Mouse (Mus musculus) midbrain, postnatal 0 days (tissue): ENCODE data around the gene Treml4. TPM values are rescaled to one million over a fixed set of nuclear protein-coding genes. Genes with fewer than 3 reads are reported as not detected.

Source experiments
- ATAC-seq: fragments of 200-750 bp; cut with Nextera tagmentation; 2 replicates; pipeline ENCODE4 v1.8.0; 2017; ENCODE audit warnings: moderate number of reproducible peaks, mild to moderate bottlenecking, moderate TSS enrichment, moderate library complexity; ENCODE audit not compliant: low FRiP score
- DNase-seq: peaks from one replicate; pipeline ENCODE4 v3.0.0-alpha.2; 2015; ENCODE audit warnings: low spot score
- H3K27ac ChIP-seq: fragments of 300-500 bp; sonication (generic); 2 replicates; pipeline ENCODE4 v1.5.1; 2014; ENCODE audit warnings: low read depth, mild to moderate bottlenecking, low read length, mixed read lengths
- H3K27me3 ChIP-seq: fragments of 300-500 bp; sonication (generic); 2 replicates; pipeline ENCODE4 v1.6.1; 2014; ENCODE audit warnings: low read length, control low read depth, mixed read lengths; ENCODE audit not compliant: insufficient read depth
- H3K36me3 ChIP-seq: fragments of 300-500 bp; sonication (generic); 2 replicates; pipeline ENCODE4 v1.6.1; 2014; ENCODE audit warnings: low read length, control low read depth, mixed read lengths; ENCODE audit not compliant: insufficient read depth
- H3K4me1 ChIP-seq: fragments of 300-500 bp; sonication (generic); 2 replicates; pipeline ENCODE4 v1.6.1; 2014; ENCODE audit warnings: mild to moderate bottlenecking, control low read depth, antibody characterized with exemption, low read length, mixed read lengths; ENCODE audit not compliant: insufficient read depth
- H3K4me2 ChIP-seq: fragments of 300-500 bp; sonication (generic); 2 replicates; pipeline ENCODE4 v1.6.1; 2014; ENCODE audit warnings: low read depth, mild to moderate bottlenecking, low read length, mixed read lengths; ENCODE audit not compliant: poor library complexity, severe bottlenecking
- H3K4me3 ChIP-seq: fragments of 300-500 bp; sonication (generic); 2 replicates; pipeline ENCODE4 v1.5.1; 2014; ENCODE audit warnings: low read depth, mild to moderate bottlenecking, low read length, moderate library complexity
- H3K9ac ChIP-seq: fragments of 300-500 bp; sonication (generic); replicated peaks from 2 replicates; pipeline ENCODE4 v1.6.1; 2014; ENCODE audit warnings: mild to moderate bottlenecking, low read length, moderate library complexity, mixed read lengths; ENCODE audit not compliant: poor library complexity, severe bottlenecking
- H3K9me3 ChIP-seq: fragments of 300-500 bp; sonication (generic); 2 replicates; pipeline ENCODE4 v1.6.1; 2016; ENCODE audit warnings: low read length, control low read depth
- CTCF ChIP-seq: IDR thresholded peaks from 2 replicates; pipeline ENCODE4 v1.5.1; 2016; ENCODE audit warnings: antibody characterized with exemption, mild to moderate bottlenecking
- WGBS: fragments of 180-500 bp; shearing (Covaris S2); extraction: QIAGEN DNeasy Blood & Tissue Kit; methylation state at CpG from one replicate; pipeline ENCODE4 v1.1.7; 2014; 5-methylcytosine and 5-hydroxymethylcytosine counted together
- polyA plus RNA-seq: library from polyadenylated mRNA; unstranded; fragments of >200 nt; fragmentation: Nextera tagmentation; extraction: Ambion mirVana; gene quantifications from 2 replicates; pipeline ENCODE4 v1.2.1, GENCODE M21; 2015
- total RNA-seq: library from RNA; depleted of rRNA; stranded (reverse); fragments of >200 nt; gene quantifications from 2 replicates; pipeline ENCODE4 v1.2.3, GENCODE M21; 2014

The Treml4 gene
- total and polyA plus RNA-seq, 2 experiments from 2014 or later, result 0.22 to 0.27 TPM

- TF ChIP-seq CTCF, result no peak
- Histone ChIP-seq H3K9ac (no peak overlapping the region), H3K27me3 (no peaks in the 10 kb centered on the region), H3K36me3 (no peaks in the 10 kb centered on the region), H3K4me3 (no peak overlapping the region), H3K9me3 (no peaks in the 10 kb centered on the region), H3K4me1 (no peaks in the 10 kb centered on the region; the same call in 1 of the 2 replicates), H3K27ac (no peak overlapping the region), H3K4me2 (no peak overlapping the region)
- DNase-seq (no peak), ATAC-seq (no peak)
These were observed 4.2 kb downstream of the Treml4 start for GRCm38 (mm10) chr17:48268276-48268675.

GRCm38 (mm10) chr17:48269833-48270232, 5.7 kb downstream of the Treml4 start:
- H3K36me3 ChIP-seq, result no peaks in the 10 kb centered on the region
- no peak overlapping the region for H3K4me2 ChIP-seq
- no peak overlapping the region for H3K27ac ChIP-seq
- WGBS, result 76% methylated on average over 4 of the region's 4 CpGs
- no peak for TF ChIP-seq CTCF
- H3K4me1 ChIP-seq, result no peaks in the 10 kb centered on the region; the same call in 1 of the 2 replicates
- no peak overlapping the region for H3K4me3 ChIP-seq
- no peak for ATAC-seq
- no peak overlapping the region for H3K9ac ChIP-seq
- no peaks in the 10 kb centered on the region for H3K9me3 ChIP-seq
- DNase-seq, result no peak
- H3K27me3 ChIP-seq, result no peaks in the 10 kb centered on the region

- TF ChIP-seq CTCF, result no peak
- no peak overlapping the region for H3K4me3 ChIP-seq
- WGBS, result 81% methylated on average over 5 of the region's 5 CpGs
- no peak overlapping the region for H3K27ac ChIP-seq
- H3K9ac ChIP-seq, result no peak overlapping the region
- DNase-seq (no peak), ATAC-seq (no peak)
- no peaks in the 10 kb centered on the region for H3K9me3 ChIP-seq
- H3K36me3 ChIP-seq, result no peaks in the 10 kb centered on the region
- H3K4me1 ChIP-seq, result no peaks in the 10 kb centered on the region; the same call in 1 of the 2 replicates
- no peaks in the 10 kb centered on the region for H3K27me3 ChIP-seq
- no peak overlapping the region for H3K4me2 ChIP-seq
These were observed 8.1 kb downstream of the Treml4 start for GRCm38 (mm10) chr17:48272158-48272557.

GRCm38 (mm10) chr17:48272598-48272997, 8.5 kb downstream of the Treml4 start:
- DNase-seq (no peak), ATAC-seq (no peak)
- Histone ChIP-seq H3K27ac (no peak overlapping the region), H3K4me2 (no peak overlapping the region), H3K27me3 (no peaks in the 10 kb centered on the region), H3K4me1 (no peaks in the 10 kb centered on the region; the same call in 1 of the 2 replicates), H3K9ac (no peak overlapping the region), H3K9me3 (no peaks in the 10 kb centered on the region), H3K4me3 (no peak overlapping the region), H3K36me3 (no peaks in the 10 kb centered on the region)
- 89% methylated on average over 4 of the region's 4 CpGs for WGBS
- TF ChIP-seq CTCF, result no peak

GRCm38 (mm10) chr17:48274098-48274497, 10.0 kb downstream of the Treml4 start:
- no peaks in the 10 kb centered on the region for H3K36me3 ChIP-seq
- no peaks in the 10 kb centered on the region for H3K9me3 ChIP-seq
- DNase-seq (no peak), ATAC-seq (no peak)
- no peak overlapping the region for H3K4me2 ChIP-seq
- H3K27me3 ChIP-seq, result no peaks in the 10 kb centered on the region
- H3K9ac ChIP-seq, result no peak overlapping the region
- H3K4me3 ChIP-seq, result no peak overlapping the region
- 82% methylated on average over 4 of the region's 4 CpGs for WGBS
- no peak overlapping the region for H3K27ac ChIP-seq
- no peaks in the 10 kb centered on the region; the same call in 1 of the 2 replicates for H3K4me1 ChIP-seq
- TF ChIP-seq CTCF, result no peak

GRCm38 (mm10) chr17:48274885-48275284, 10.8 kb downstream of the Treml4 start:
- ATAC-seq, result no peak
- 34% methylated on average over 6 of the region's 6 CpGs for WGBS
- Histone ChIP-seq H3K9ac (no peak overlapping the region), H3K4me3 (no peak overlapping the region), H3K4me1 (no peaks in the 10 kb centered on the region; the same call in 1 of the 2 replicates), H3K36me3 (no peaks in the 10 kb centered on the region), H3K27ac (no peak overlapping the region), H3K27me3 (no peaks in the 10 kb centered on the region), H3K9me3 (no peaks in the 10 kb centered on the region), H3K4me2 (no peak overlapping the region)
- peak; percentile 79 for TF ChIP-seq CTCF
- peak; percentile 76 for DNase-seq
